Mouse (Mus musculus) frontal cortex, postnatal 10 days (tissue): ENCODE measurements around the gene Anks4b.

ENCODE experiments used
- DNase-seq, 2 experiments: peaks; one replicate each; pipeline ENCODE4 v3.0.0; 2022; ENCODE audit warnings: low spot score in 2 of 2, mixed read lengths in 1 of 2

Gene Anks4b

DNA sequence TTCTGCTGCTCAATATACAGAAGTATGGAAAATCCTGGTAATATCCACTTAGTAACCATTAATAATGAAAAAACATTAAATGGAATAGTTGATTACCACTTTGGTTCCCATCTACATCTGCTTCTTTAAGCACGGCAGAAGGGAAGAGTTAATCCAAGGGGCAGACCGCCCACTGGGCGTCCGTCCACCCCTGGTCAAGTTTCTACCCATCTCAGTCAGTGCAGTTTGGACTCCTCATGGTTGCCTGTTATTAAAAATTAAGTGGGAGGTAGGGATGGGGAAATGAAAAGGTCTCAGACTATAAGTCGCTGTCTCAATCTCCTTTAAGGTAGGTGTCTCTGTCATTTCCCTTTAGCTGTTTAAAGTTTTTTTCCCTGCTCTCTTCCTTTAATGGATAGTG is 15.3 kb downstream of the Anks4b start:
- no peak for DNase-seq

DNA sequence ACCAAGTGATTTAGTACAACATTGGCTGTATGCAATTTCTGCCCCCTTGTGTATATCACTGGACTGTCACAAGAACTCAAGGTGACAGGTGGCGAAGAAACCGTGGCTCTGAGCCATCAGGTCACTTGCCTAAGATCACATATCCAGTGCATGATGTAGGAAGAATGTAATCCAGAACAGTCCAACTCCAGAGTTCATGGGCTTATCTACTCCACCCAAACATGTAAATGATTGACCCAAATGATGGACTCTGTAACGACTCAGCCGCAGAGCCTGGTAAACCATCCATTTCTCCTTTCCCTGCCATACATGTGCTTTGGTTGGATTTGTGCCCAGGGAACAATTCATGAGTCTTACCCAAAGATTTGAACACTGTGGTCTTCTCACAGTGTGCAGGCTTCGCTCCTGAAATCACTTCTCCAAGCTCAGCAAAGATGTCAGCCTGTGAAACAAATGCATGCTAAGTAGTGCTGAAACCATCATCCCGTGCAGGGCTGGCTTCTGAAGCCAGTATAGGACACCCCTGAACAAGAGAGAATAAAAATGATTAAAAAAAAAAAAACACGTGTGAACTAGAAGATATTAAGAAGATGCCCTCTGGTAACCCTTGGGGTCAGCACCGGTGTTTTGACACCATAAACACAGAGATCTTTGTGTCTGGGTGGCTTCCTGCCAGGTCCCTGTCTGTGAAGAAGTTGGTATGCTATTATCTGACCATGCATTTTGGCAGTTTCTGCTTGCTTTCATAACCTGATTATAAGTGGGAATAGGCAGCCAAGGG is 15.9 kb downstream of the Anks4b start:
- no peak for DNase-seq

DNA sequence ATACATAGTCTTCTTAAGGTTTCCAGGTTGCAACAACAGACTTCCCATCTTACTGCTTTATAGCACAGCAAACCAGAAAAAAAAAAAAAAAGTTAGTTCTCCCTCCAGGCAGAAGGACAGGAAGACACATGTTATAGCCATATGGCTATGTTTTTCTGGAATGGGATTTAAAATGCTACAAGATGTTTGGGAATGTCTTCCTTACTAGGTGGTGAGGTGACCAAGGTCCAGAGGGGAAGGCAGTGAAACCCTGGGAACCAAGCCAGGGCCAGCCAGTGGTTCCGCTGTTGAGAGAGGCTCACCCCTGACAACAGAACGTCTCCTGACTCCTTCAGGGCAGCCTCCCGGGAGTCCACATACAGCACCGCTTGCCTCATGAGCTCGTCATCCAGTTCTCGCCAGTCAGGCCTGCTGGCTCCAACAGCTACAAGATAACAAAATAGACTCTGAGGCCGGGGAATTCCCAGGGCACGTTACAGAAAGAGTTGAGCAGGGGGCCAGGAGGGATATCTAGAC is 16.6 kb downstream of the Anks4b start:
- DNase-seq, result no peak

DNA sequence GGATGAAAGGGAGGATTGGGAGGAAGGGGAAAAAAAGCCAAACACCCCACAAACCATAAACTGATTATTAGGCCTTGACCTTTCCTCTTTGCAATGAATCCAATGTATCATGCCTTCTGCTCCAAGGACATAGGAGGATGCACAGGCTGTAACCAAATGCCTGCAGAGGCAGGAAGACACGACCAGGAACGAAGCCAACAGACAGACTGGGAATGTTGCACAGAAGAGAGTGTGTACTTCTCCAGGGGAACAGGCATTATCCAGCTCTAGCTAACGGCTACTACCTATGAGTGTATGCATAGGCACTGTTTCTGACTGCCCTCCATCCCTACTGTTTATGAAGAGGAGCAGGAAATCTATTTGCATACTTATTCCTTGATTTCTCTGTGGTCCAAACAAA is 18.5 kb downstream of the Anks4b start:
- DNase-seq, result no peak

DNA sequence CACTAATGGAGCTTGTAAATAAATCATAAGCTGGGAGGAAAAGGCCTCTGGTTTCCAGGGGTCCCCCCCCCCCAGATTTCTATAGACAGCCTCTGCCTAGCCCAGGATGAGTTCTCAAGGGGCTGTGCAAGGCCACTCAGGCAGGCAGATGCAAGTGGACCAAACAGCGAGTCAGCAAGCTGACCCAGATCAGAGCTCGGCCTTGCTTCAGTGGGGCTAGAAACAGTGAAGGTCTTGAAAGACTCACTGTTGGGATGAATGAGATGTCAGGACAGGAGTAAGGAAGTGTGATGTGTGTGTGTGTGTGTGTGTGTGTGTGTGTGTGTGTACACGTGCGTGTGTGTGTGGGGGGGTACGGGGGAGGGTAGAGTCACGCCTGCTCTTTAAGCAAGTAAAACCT is 19.2 kb downstream of the Anks4b start:
- no peak for DNase-seq

DNA sequence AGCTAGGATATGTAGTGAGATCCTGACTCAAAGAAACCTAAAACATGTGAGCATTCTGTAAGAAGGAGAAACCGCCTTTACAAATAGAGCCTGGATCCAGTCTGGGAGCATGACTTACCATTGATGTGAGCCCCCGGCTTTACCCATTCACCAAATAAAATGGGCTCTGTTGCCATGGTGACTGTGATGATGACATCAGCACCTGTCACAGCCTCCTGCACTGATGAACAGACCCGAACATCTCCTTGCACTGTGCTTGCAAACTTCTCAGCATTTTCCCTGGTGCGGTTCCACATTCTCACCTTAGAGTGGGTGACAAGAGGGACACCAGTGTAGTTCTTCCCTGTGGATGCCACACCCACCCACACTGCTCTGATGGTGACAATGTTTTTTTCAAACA is 21.5 kb downstream of the Anks4b start:
- no peak for DNase-seq

DNA sequence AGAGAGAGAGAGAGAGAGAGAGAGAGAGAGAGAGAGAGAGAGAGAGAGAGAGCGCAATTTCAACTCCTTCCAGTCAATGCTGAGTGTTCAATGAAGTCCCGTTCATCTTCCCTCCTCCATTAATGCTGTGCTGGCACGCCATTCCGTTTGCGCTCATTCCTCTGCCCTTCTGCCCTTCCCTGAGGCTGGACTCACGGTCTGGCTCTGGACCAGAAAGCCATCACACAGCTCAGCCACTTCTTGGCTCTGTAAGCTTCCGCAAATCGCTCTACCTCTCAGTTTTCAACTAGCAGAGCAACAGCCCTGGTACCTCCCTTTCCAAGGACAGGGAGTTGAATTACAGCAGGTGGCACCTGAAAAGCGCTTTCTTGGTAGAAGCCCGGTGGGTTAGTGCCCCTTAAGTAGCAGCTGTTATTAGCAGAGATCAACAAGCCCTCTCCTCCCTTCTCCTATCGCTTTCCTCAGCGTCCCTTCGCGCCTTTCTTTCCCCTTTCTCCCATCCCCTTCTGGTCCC is 27.6 kb downstream of the Anks4b start:
- no peak for DNase-seq

DNA sequence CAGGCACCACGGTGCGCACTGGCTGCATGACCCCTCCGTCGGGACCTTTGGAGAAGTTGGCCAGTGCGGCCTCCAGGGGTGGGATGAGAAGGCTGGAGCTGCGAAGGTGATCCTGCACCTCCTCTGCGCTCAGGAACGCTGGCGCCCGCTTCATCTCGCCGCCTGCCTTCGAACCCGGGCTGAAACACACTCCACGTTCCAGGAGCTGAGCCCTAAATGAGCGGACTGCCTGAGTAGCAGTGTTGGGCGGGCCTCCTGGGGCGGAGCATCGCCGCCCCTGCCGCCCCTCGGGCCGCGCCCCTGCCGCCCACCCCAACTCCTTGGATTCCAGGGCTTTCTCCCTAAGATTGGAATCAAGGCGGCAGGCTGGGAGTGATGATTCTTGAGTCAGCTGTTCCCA is 28.1 kb downstream of the Anks4b start, which contains the start of gene Crym:
Gene Crym, minus strand, starts transcription at position 341 of the 400 bp plus-strand sequence.
- no peak for DNase-seq

DNA sequence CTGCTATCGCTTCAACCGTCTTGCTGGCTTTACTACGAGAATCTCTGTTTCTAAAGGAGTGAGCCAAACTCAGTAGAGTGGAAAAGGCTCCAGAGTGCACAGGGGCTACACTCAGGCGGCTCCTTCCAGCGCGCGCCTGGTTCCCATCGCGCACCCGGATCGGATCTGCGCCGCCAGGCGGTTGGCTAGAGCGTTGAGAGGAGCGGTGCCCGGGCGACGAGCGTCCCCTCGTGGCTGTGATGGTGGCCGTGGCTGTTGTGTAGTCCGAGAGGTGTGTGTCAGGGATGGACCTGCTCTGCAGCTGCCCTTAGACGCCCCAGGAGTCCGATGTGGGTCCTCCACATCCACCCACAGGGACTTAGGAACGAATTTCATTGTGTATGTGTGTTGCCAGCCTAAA is 30.1 kb downstream of the Anks4b start, which contains the start of gene Abca14:
Gene Abca14, plus strand, starts transcription at position 173 of the 400 bp plus-strand sequence.
- peak; percentile 53 to 83 for DNase-seq

DNA sequence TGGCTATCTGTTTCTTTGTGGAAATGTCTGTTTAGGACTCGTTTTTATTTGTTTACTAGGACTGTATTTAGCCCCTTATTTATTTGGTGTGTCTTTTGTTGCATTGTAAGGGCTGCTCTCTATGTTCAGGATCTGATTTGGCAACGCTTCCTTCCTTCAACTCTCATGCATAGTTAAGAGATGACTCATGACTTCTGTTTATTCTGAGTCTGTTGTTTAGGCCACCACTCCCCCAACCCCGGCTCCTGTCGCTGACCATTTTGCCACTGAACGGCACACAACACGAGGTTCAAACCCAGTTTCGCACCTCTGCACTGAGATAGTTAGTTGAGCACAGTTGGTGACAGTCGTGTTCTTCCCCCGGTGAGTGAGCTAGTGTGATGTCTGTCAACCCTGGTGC is 32.3 kb downstream of the Anks4b start:
- DNase-seq, result no peak

DNA sequence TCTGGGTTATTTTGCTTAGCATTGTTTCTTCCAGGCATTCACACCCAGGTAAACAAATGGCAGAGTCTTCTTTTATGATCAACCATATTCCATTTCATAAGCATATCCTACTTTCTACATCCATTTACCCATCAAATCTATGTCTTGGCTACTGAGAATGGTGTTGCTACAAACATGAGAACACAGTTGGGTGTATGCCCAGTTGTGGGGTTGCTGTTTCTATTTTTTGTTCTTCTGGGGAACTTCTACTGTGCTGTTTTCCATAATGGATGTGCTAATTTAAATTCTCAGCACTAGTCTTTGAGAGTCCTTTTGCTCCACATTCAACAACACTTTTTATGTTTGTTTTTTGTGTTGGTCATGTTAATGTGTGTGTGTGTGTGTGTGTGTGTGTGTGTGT is 54.9 kb downstream of the Anks4b start:
- DNase-seq, result peak in 1 of 2 experiments; percentile 18
